Comparison of ENCODE assay signal across 12 mouse cellular contexts in genomic region chr11:72226020-72226791, GRCm38 (mm10). TPM values are rescaled to one million over a fixed set of nuclear protein-coding genes. Genes with fewer than 3 reads are reported as not detected.
DNase-seq lines count a peak whose midpoint lies in the region.
"Had no signal": no experiment of that assay in that cellular context is flagged by ENCODE, and none has a peak within 500 bp of the region (broad histone marks: within the 10 kb centered on the region; RNA-seq: fewer than 3 reads in every experiment).

No protein-coding gene starts in this region.

- H3K27me3 ChIP-seq in limb, embryonic 10.5 days (ENCODE audit: low read depth, poor library complexity, severe bottlenecking), result no peaks in the 10 kb centered on the region

- no peaks in the 10 kb centered on the region for H3K4me1 ChIP-seq in limb, embryonic 10.5 days

- 86% methylated on average over 10 of the region's 10 CpGs for WGBS in limb, embryonic 10.5 days

- no peak overlapping the region for H3K27ac ChIP-seq in limb, embryonic 10.5 days
- H3K27ac ChIP-seq: liver, embryonic 14.5 days; midbrain, embryonic 12.5 days had no signal

- no peaks in the 10 kb centered on the region for H3K9me3 ChIP-seq in limb, embryonic 10.5 days (replicated peaks)
- H3K9me3 ChIP-seq: heart, embryonic 12.5 days; midbrain, embryonic 12.5 days had no signal

- H3K4me3 ChIP-seq in limb, embryonic 10.5 days, result no peak overlapping the region
- H3K4me3 ChIP-seq: heart, embryonic 12.5 days; midbrain, embryonic 12.5 days had no signal

- peak; percentile 10 for DNase-seq in adrenal gland, postnatal 10 days
- no peak for DNase-seq in adrenal gland, adult 8-10 months
- DNase-seq in kidney, postnatal 36 days, result peak; percentile 19 to 42
- no peak for DNase-seq in kidney, adult 8-10 months
- DNase-seq in testis, postnatal 10 days (ENCODE audit: low spot score), result peak; percentile 47
- no peak for DNase-seq in testis, postnatal 14 days (ENCODE audit: low spot score)
- DNase-seq in limb, embryonic 10.5 days (ENCODE audit: low spot score), result no peak
- no peak for DNase-seq in spleen, adult 18-20 months

- no peaks in the 10 kb centered on the region for H3K36me3 ChIP-seq in limb, embryonic 10.5 days
- H3K36me3 ChIP-seq: heart, embryonic 12.5 days; midbrain, embryonic 12.5 days had no signal

RNA-seq across cellular contexts. Expression of gene Med31, which starts 10.8 kb away (rescaled TPM):
- total RNA-seq in adrenal gland, postnatal 10 days (2021), result 10 to 100 TPM; 12.3 to 14.4 TPM
- total RNA-seq in adrenal gland, adult 8-10 months (2022), result 10 to 100 TPM; 10.9 to 15.5 (median 13.1) TPM
- polyA plus RNA-seq in limb, embryonic 10.5 days (2016; fragmentation: Nextera tagmentation; extraction: Ambion mirVana), result 44.7 and 47.4 TPM in 2 replicates

RNA-seq across cellular contexts. Expression of gene Txndc17, which starts 18.9 kb away (rescaled TPM):
- total RNA-seq in adrenal gland, postnatal 10 days (2021), result 10 to 100 TPM; 61.5 to 64.0 TPM
- 10 to 100 TPM; 64.8 to 87.4 (median 71.6) TPM for total RNA-seq in adrenal gland, adult 8-10 months (2022)
- 190 and 199 TPM in 2 replicates for polyA plus RNA-seq in limb, embryonic 10.5 days (2016; fragmentation: Nextera tagmentation; extraction: Ambion mirVana)

RNA-seq across cellular contexts. Expression of gene 4933427D14Rik, which starts 18.9 kb away (rescaled TPM):
- 10 to 100 TPM in 1 of 2 experiments, 1 to 10 TPM in 1; 6.1 to 10.9 TPM for total RNA-seq in adrenal gland, postnatal 10 days (2021)
- total RNA-seq in adrenal gland, adult 8-10 months (2022), result 10 to 100 TPM in 2 of 4 experiments, 1 to 10 TPM in 2; 7.0 to 16.0 (median 10.6) TPM
- 11.7 and 13.2 TPM in 2 replicates for polyA plus RNA-seq in limb, embryonic 10.5 days (2016; fragmentation: Nextera tagmentation; extraction: Ambion mirVana)

RNA-seq across cellular contexts. Expression of gene Gm43951, which starts 19.6 kb away (rescaled TPM):
- 1 to 10 TPM in 1 of 2 experiments, under 1 TPM in 1; 0.57 to 1.2 TPM for total RNA-seq in adrenal gland, postnatal 10 days (2021)
- 1 to 10 TPM in 3 of 4 experiments, under 1 TPM in 1; 0.64 to 2.1 (median 1.3) TPM for total RNA-seq in adrenal gland, adult 8-10 months (2022)
- 0.68 and 0.83 TPM in 2 replicates for polyA plus RNA-seq in limb, embryonic 10.5 days (2016; fragmentation: Nextera tagmentation; extraction: Ambion mirVana)

RNA-seq across cellular contexts. Expression of gene Slc13a5, which starts 40.8 kb away (rescaled TPM):
- total RNA-seq in adrenal gland, postnatal 10 days (2021), result 1 to 10 TPM in 1 of 2 experiments, under 1 TPM in 1; 0.15 to 1.4 TPM
- total RNA-seq in adrenal gland, adult 8-10 months (2022), result under 1 TPM in 3 of 4 experiments, not detected in 1; 0.18 to 0.35 (median 0.35) TPM
- 0.10 and 0.20 TPM in 2 replicates for polyA plus RNA-seq in limb, embryonic 10.5 days (2016; fragmentation: Nextera tagmentation; extraction: Ambion mirVana)
- polyA plus RNA-seq: liver, embryonic 14.5 days; spleen, adult 2 months had no signal

Comparison
In these comparisons a context has a peak if more than half of its experiments do, and no peak if none do; other contexts are left out.
1. DNase-seq: peak in adrenal gland, postnatal 10 days (single experiment), kidney, postnatal 36 days (2 of 2) and testis, postnatal 10 days (single experiment); none in adrenal gland, adult 8-10 months (single experiment), kidney, adult 8-10 months (0 of 2), testis, postnatal 14 days (single experiment), limb, embryonic 10.5 days (single experiment) and spleen, adult 18-20 months (0 of 2).